Mouse (Mus musculus): ENCODE measurements around the gene Gigyf2. TPM values are rescaled to one million over a fixed set of nuclear protein-coding genes. Genes with fewer than 3 reads are reported as not detected.

The Gigyf2 gene
- polyA plus RNA-seq, 1 experiment from 2014 or later, result 17.3 TPM

DNA sequence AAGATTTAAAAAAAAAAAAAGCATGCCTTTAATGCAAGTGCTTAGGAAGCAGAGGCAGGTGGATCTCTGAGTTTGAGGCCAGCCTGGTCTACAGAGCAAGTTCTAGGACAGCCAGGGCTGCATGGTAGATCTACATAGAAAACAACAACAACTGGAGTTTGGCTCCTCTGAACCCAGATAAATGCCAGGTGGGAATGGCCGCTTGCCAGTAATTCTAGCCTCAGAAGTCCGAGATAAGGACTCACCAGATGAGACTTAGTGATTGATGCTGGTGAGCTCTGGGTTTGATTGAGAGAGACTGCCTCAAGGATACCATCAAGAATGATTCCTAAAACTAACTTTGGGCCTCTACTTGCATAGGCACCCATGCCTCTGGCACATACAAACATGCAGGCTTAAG is 23.8 kb downstream of the Gigyf2 start:
- Histone ChIP-seq H3K9ac (ENCODE audit: low read depth, low read length) (no peak overlapping the region), H3K4me2 (ENCODE audit: low read depth, low read length) (no peak overlapping the region), H3K27me3 (ENCODE audit: control insufficient read depth, insufficient read depth, low read depth, low read length) (no peaks in the 10 kb centered on the region), H3K9me3 (replicated peaks; ENCODE audit: control insufficient read depth, low read length) (no peaks in the 10 kb centered on the region), H3K27ac (ENCODE audit: low read length) (no peak overlapping the region), H3K4me3 (ENCODE audit: low read depth, low read length) (no peak overlapping the region), H3K36me3 (ENCODE audit: control insufficient read depth, insufficient read depth) (no peaks in the 10 kb centered on the region; the same call in 1 of the 2 replicates), H3K4me1 (ENCODE audit: control insufficient read depth, low read depth, low read length) (no peaks in the 10 kb centered on the region)
- WGBS (ENCODE audit: insufficient replicate concordance), result 55% methylated on average over 2 of the region's 2 CpGs
- ATAC-seq (ENCODE audit: low read depth), result no peak

DNA sequence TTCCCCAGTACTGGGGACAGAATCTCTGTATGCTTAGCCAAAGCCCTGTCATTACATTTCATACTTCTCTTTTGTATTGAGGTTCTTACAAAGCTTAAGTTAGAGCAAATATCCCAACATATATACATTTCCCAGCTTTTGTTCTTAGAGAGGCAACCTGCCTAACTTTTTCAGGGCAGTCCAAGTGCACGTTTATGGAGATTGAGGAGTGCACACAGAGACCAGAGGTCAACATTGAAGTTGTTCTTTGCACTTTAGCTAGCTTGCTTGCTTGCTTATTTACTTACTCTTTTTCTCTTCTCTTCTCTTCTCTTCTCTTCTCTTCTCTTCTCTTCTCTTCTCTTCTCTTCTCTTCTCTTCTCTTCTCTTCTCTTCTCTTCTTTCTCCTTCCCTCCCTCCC is 33.5 kb downstream of the Gigyf2 start:
- WGBS (ENCODE audit: insufficient replicate concordance), result 48% methylated on average over 1 of the region's 1 CpGs
- no peaks in the 10 kb centered on the region for H3K27me3 ChIP-seq (ENCODE audit: control insufficient read depth, insufficient read depth, low read depth, low read length)
- no peaks in the 10 kb centered on the region for H3K4me1 ChIP-seq (ENCODE audit: control insufficient read depth, low read depth, low read length)
- no peak overlapping the region for H3K4me3 ChIP-seq (ENCODE audit: low read depth, low read length)
- H3K9me3 ChIP-seq (replicated peaks; ENCODE audit: control insufficient read depth, low read length), result no peaks in the 10 kb centered on the region
- ATAC-seq (ENCODE audit: low read depth), result no peak
- no peak overlapping the region for H3K4me2 ChIP-seq (ENCODE audit: low read depth, low read length)
- H3K9ac ChIP-seq (ENCODE audit: low read depth, low read length), result no peak overlapping the region
- H3K27ac ChIP-seq (ENCODE audit: low read length), result no peak overlapping the region
- H3K36me3 ChIP-seq (ENCODE audit: control insufficient read depth, insufficient read depth), result peaks cover 11% of the 10 kb centered on the region

DNA sequence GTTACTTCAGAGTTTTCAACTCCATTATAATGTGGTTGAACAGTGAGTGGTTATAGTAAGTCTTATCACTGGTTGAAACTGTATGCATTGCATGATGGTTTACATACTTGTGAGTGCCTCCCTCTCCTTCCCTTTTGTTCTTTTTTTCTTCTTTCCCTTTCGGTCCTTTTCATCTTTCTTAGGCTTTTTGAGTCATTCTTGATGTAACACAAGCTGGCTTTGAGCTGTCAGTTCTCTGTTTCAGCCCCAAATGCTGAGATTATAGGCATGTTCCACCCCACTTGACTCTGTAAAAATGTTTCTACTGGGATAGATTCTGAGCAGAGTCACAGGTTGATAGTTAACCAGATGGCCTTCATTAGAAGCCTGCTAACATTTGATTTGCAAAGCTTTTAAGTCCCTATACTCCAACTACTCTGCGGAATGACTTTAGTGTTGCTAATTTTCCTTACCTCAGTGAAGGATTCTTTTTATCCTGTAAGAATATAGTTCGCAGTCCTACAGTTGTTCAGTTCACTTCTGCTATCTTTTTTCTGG is 51.3 kb downstream of the Gigyf2 start:
- peaks cover 11% of the 10 kb centered on the region for H3K36me3 ChIP-seq (ENCODE audit: control insufficient read depth, insufficient read depth)
- 80% methylated on average over 3 of the region's 3 CpGs for WGBS (ENCODE audit: insufficient replicate concordance)
- no peak overlapping the region for H3K4me3 ChIP-seq (ENCODE audit: low read depth, low read length)
- no peak overlapping the region for H3K9ac ChIP-seq (ENCODE audit: low read depth, low read length)
- no peak for ATAC-seq (ENCODE audit: low read depth)
- H3K4me2 ChIP-seq (ENCODE audit: low read depth, low read length), result no peak overlapping the region
- H3K4me1 ChIP-seq (ENCODE audit: control insufficient read depth, low read depth, low read length), result no peaks in the 10 kb centered on the region; the same call in 1 of the 2 replicates
- H3K27me3 ChIP-seq (ENCODE audit: control insufficient read depth, insufficient read depth, low read depth, low read length), result no peaks in the 10 kb centered on the region
- H3K27ac ChIP-seq (ENCODE audit: low read length), result no peak overlapping the region
- H3K9me3 ChIP-seq (replicated peaks; ENCODE audit: control insufficient read depth, low read length), result no peaks in the 10 kb centered on the region

DNA sequence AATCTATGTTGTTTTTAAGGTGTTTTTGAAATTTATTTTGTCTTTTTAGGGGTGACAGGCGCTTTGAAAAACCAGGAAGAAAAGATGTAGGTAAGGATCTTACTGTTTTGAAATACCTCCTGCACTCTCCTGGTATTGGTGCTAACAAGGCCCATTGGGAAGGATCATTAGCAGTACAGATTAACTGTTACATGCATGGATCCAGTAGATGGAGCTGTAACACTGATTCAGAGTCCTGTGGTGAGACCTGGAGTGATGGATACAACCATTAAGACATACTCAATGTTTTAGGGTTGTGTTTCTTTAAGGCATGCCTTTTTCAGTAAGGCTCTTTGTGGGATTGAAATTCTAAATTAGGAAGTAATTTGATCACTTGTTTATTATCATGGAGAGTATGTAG is 53.1 kb downstream of the Gigyf2 start:
- WGBS (ENCODE audit: insufficient replicate concordance), result 73% methylated on average over 1 of the region's 1 CpGs
- ATAC-seq (ENCODE audit: low read depth), result no peak

DNA sequence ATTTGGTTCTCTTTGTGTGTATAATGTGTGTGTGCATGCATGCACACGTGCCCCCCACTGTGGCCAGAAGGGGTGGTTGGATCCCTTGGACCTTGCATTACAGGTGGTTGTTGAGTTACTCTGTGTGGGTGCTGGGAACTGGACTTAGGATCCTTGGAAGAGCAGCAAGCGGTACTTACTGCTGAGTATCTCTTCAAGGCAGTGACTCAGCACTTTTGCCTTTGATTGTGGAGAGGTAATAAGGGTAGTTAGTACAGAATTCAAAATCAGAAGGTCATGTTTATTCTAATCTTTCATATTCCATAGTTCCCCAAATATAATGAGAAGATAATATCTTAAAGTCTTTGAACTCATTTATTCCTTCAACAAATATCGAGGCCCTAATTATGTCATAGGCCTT is 54.4 kb downstream of the Gigyf2 start:
- H3K27ac ChIP-seq (ENCODE audit: low read length), result no peak overlapping the region
- no peak overlapping the region for H3K4me2 ChIP-seq (ENCODE audit: low read depth, low read length)
- ATAC-seq (ENCODE audit: low read depth), result no peak
- no peaks in the 10 kb centered on the region; the same call in 1 of the 2 replicates for H3K4me1 ChIP-seq (ENCODE audit: control insufficient read depth, low read depth, low read length)
- H3K4me3 ChIP-seq (ENCODE audit: low read depth, low read length), result no peak overlapping the region
- H3K9me3 ChIP-seq (replicated peaks; ENCODE audit: control insufficient read depth, low read length), result no peaks in the 10 kb centered on the region
- 72% methylated on average over 3 of the region's 3 CpGs for WGBS (ENCODE audit: insufficient replicate concordance)
- no peaks in the 10 kb centered on the region for H3K27me3 ChIP-seq (ENCODE audit: control insufficient read depth, insufficient read depth, low read depth, low read length)
- 0 out of 2 replicates have a peak, but pooled peaks cover 3% of the 10 kb centered on the region for H3K36me3 ChIP-seq (ENCODE audit: control insufficient read depth, insufficient read depth)
- no peak overlapping the region for H3K9ac ChIP-seq (ENCODE audit: low read depth, low read length)

More for the DNA sequence above, 53.1 kb downstream of the Gigyf2 start:
- no peaks in the 10 kb centered on the region for H3K27me3 ChIP-seq (ENCODE audit: control insufficient read depth, insufficient read depth, low read depth, low read length)
- H3K4me2 ChIP-seq (ENCODE audit: low read depth, low read length), result no peak overlapping the region
- H3K36me3 ChIP-seq (ENCODE audit: control insufficient read depth, insufficient read depth), result 0 out of 2 replicates have a peak, but pooled peaks cover 3% of the 10 kb centered on the region
- H3K9me3 ChIP-seq (replicated peaks; ENCODE audit: control insufficient read depth, low read length), result no peaks in the 10 kb centered on the region
- H3K9ac ChIP-seq (ENCODE audit: low read depth, low read length), result no peak overlapping the region
- H3K4me1 ChIP-seq (ENCODE audit: control insufficient read depth, low read depth, low read length), result no peaks in the 10 kb centered on the region; the same call in 1 of the 2 replicates
- no peak overlapping the region for H3K4me3 ChIP-seq (ENCODE audit: low read depth, low read length)
- H3K27ac ChIP-seq (ENCODE audit: low read length), result no peak overlapping the region

DNA sequence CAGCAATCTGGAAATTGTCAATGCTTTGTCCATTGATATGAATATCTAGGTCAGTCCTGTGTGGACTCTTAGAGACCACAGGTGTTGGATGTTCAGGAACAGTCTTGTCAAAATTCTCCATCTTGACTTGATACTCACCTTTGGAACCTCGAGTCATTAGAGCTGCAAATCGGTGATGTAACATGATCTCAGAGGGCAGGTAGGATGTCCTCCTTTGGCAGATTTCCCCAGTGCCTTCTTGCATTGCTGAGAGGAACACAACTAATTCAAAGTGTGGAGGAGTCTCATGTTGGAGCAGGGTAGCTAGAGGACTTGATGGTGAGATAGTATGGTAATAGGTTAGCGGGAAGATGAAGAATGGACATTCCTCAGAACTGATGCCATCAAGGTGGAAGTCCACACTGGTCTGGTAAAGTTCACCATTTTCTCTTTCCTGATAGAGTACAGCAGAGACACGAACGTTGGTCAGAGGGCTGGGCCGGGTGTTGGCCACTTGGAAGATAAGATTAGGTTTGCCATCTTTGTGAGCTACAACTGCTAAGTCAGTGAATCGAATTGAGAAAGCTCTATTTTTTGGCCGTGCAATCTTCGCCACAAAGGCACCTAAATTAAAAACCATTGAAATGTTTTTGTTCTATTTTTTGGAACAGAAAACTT is 59.8 kb downstream of the Gigyf2 start:
- no peaks in the 10 kb centered on the region for H3K27me3 ChIP-seq (ENCODE audit: control insufficient read depth, insufficient read depth, low read depth, low read length)
- H3K4me1 ChIP-seq (ENCODE audit: control insufficient read depth, low read depth, low read length), result peaks cover 7% of the 10 kb centered on the region
- H3K9ac ChIP-seq (ENCODE audit: low read depth, low read length), result no peak overlapping the region
- H3K4me3 ChIP-seq (ENCODE audit: low read depth, low read length), result no peak overlapping the region
- peak; percentile 43; the same call in 1 of the 2 replicates for ATAC-seq (ENCODE audit: low read depth)
- H3K36me3 ChIP-seq (ENCODE audit: control insufficient read depth, insufficient read depth), result peaks cover 5% of the 10 kb centered on the region
- 37% methylated on average over 9 of the region's 9 CpGs for WGBS (ENCODE audit: insufficient replicate concordance)
- no peak overlapping the region for H3K4me2 ChIP-seq (ENCODE audit: low read depth, low read length)
- no peaks in the 10 kb centered on the region for H3K9me3 ChIP-seq (replicated peaks; ENCODE audit: control insufficient read depth, low read length)
- H3K27ac ChIP-seq (ENCODE audit: low read length), result no peak overlapping the region

DNA sequence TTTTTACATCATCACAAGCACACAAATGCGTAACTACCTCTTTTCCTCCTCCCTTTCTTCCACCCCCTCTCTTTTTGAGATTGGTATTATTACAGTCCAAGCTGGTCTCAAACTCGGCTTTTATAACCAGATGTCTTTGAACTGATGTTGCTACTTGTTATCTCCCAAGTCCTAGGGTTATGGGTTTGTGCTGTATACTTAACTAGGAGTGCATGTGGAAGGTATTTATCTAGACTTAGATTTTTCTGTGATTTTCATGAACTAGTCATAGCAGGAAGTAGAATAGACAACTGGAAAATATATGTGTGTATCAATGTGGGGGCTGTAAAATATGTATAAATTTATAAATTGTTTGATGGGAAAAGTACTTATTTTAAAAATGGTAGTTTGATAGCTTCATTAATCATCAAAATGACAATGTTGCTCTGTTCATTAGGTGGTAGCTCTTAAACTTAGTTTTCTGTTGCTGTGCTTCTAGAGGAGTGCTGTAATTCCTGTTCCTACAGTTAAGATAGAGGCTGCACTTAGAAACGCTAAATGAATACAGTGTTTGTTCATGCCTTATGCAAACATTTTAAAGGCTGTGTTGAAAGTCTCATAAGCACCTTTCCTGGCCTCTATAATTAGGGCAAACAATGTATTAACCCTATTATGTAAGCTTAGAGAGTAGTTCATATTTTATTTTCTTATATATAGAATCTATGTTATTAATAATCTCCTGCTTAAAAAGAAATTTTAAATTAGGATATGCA is 66.8 kb downstream of the Gigyf2 start:
- H3K4me3 ChIP-seq (ENCODE audit: low read depth, low read length), result no peak overlapping the region
- H3K9ac ChIP-seq (ENCODE audit: low read depth, low read length), result no peak overlapping the region
- no peak overlapping the region for H3K27ac ChIP-seq (ENCODE audit: low read length)
- no peak for ATAC-seq (ENCODE audit: low read depth)
- WGBS (ENCODE audit: insufficient replicate concordance), result 63% methylated on average over 3 of the region's 3 CpGs
- no peaks in the 10 kb centered on the region for H3K4me1 ChIP-seq (ENCODE audit: control insufficient read depth, low read depth, low read length)
- no peaks in the 10 kb centered on the region for H3K9me3 ChIP-seq (replicated peaks; ENCODE audit: control insufficient read depth, low read length)
- H3K4me2 ChIP-seq (ENCODE audit: low read depth, low read length), result no peak overlapping the region
- H3K27me3 ChIP-seq (ENCODE audit: control insufficient read depth, insufficient read depth, low read depth, low read length), result no peaks in the 10 kb centered on the region
- H3K36me3 ChIP-seq (ENCODE audit: control insufficient read depth, insufficient read depth), result peaks cover 5% of the 10 kb centered on the region

DNA sequence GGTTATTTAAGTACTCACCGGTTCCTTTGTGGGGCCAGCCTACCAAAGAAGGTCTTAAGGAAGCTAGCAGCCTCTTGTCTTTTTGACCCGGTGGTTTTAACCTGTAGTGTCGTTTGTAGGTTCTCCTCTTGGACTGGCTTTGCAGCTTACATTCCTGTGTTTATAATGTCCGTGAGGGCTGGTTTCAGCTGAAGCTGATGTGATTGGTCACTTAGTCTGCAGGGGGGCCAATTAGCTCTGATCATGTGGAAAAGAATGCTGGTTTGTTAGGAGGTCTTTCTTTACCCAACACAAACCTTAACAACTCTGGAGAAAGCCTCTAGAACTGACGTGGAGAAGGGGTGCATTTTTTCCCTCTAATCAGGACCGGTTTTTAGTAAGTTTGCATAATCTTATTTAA is 67.8 kb downstream of the Gigyf2 start, which contains the start of gene Kcnj13:
Gene Kcnj13, minus strand, starts transcription at position 136 of the 400 bp plus-strand sequence.
- H3K4me1 ChIP-seq (ENCODE audit: control insufficient read depth, low read depth, low read length), result no peaks in the 10 kb centered on the region
- no peaks in the 10 kb centered on the region for H3K27me3 ChIP-seq (ENCODE audit: control insufficient read depth, insufficient read depth, low read depth, low read length)
- no peak within 1 kb of the TSS for H3K4me3 ChIP-seq (ENCODE audit: low read depth, low read length)
- ATAC-seq (ENCODE audit: low read depth), result no peak
- no peak within 1 kb of the TSS for H3K9ac ChIP-seq (ENCODE audit: low read depth, low read length)
- no peaks in the 10 kb centered on the region; the same call in 1 of the 2 replicates for H3K36me3 ChIP-seq (ENCODE audit: control insufficient read depth, insufficient read depth)
- no peak within 1 kb of the TSS for H3K27ac ChIP-seq (ENCODE audit: low read length)
- 65% methylated on average over 6 of the region's 6 CpGs for WGBS (ENCODE audit: insufficient replicate concordance)
- H3K4me2 ChIP-seq (ENCODE audit: low read depth, low read length), result no peak within 1 kb of the TSS
- no peaks in the 10 kb centered on the region for H3K9me3 ChIP-seq (replicated peaks; ENCODE audit: control insufficient read depth, low read length)

Measured in liver, embryonic 16.5 days (tissue).